ENCODE assay signal across 24 mouse cellular contexts in the genomic region with DNA sequence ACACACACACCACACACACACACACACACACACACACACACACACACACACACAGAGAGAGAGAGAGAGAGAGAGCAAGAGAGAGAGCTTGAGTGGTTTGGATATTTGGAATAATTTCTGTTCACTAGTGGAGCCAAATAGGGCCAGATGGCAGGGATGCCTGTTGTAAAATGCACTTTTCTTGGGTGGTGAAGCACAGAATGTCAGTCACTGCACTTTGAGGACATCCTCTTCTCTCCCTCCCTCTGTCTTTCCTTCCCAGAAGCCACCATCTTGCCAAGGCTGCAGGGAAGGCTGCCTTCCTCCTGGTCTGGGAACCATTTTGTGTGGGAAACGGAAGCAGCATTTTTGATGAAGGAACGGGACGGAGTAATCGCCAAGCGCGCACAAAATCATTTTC. TPM values are rescaled to one million over a fixed set of nuclear protein-coding genes. Genes with fewer than 3 reads are reported as not detected.
DNase-seq lines count a peak whose midpoint lies in the region; ATAC-seq and TF ChIP-seq lines count a peak whose summit lies in the region.
"Had no signal": no experiment of that assay in that cellular context is flagged by ENCODE, and none has a peak within 500 bp of the region (broad histone marks: within the 10 kb centered on the region; RNA-seq: fewer than 3 reads in every experiment).

No protein-coding gene starts in this region.

- TF ChIP-seq CTCF in hindbrain, postnatal 0 days (IDR thresholded peaks at IDR 0.05; ENCODE audit: low read depth) = no peak

- H3K27me3 ChIP-seq in hindbrain, embryonic 15.5 days = peaks cover 16% of the 10 kb centered on the region
- no peaks in the 10 kb centered on the region for H3K27me3 ChIP-seq in hindbrain, embryonic 11.5 days (ENCODE audit: control insufficient read depth, insufficient read depth, low read length)
- peaks cover 38% of the 10 kb centered on the region for H3K27me3 ChIP-seq in neural tube, embryonic 13.5 days
- no peaks in the 10 kb centered on the region for H3K27me3 ChIP-seq in hindbrain, postnatal 0 days (ENCODE audit: insufficient read depth, low read length)

- ATAC-seq in hindbrain, embryonic 15.5 days (ENCODE audit: low FRiP score, low read depth) = no peak
- no peak for ATAC-seq in hindbrain, embryonic 11.5 days (ENCODE audit: low FRiP score)
- ATAC-seq in neural tube, embryonic 13.5 days (ENCODE audit: low read depth) = no peak
- ATAC-seq in hindbrain, postnatal 0 days = no peak
- ATAC-seq in megakaryocyte-erythroid progenitor cell, adult 5-6 weeks (replicated peaks; ENCODE audit: low FRiP score, low TSS enrichment, poor library complexity, severe bottlenecking) = no peak
- ATAC-seq: liver, postnatal 0 days had no signal

- no peaks in the 10 kb centered on the region for H3K36me3 ChIP-seq in hindbrain, embryonic 15.5 days
- H3K36me3 ChIP-seq in hindbrain, embryonic 11.5 days (ENCODE audit: control insufficient read depth, insufficient read depth, low read length) = no peaks in the 10 kb centered on the region
- H3K36me3 ChIP-seq in neural tube, embryonic 13.5 days = no peaks in the 10 kb centered on the region
- no peaks in the 10 kb centered on the region for H3K36me3 ChIP-seq in hindbrain, postnatal 0 days (ENCODE audit: insufficient read depth, low read length)
- H3K36me3 ChIP-seq: embryonic facial prominence, embryonic 15.5 days; heart, embryonic 10.5 days; limb, embryonic 10.5 days had no signal

- H3K4me2 ChIP-seq in hindbrain, embryonic 15.5 days = no peak overlapping the region
- no peak overlapping the region for H3K4me2 ChIP-seq in hindbrain, embryonic 11.5 days (replicated peaks; ENCODE audit: low read depth, low read length)
- H3K4me2 ChIP-seq in neural tube, embryonic 13.5 days = no peak overlapping the region
- no peak overlapping the region for H3K4me2 ChIP-seq in hindbrain, postnatal 0 days (ENCODE audit: low read depth, low read length)
- H3K4me2 ChIP-seq: embryonic facial prominence, embryonic 15.5 days had no signal

- peaks cover 15% of the 10 kb centered on the region for H3K4me1 ChIP-seq in hindbrain, embryonic 15.5 days (replicated peaks)
- no peaks in the 10 kb centered on the region for H3K4me1 ChIP-seq in hindbrain, embryonic 11.5 days (replicated peaks; ENCODE audit: control insufficient read depth, insufficient read depth, low read length)
- H3K4me1 ChIP-seq in neural tube, embryonic 13.5 days (replicated peaks) = peaks cover 26% of the 10 kb centered on the region; the same call in 1 of the 2 replicates
- H3K4me1 ChIP-seq in hindbrain, postnatal 0 days (ENCODE audit: insufficient read depth, low read length) = no peaks in the 10 kb centered on the region
- H3K4me1 ChIP-seq: heart, embryonic 10.5 days had no signal

- no peaks in the 10 kb centered on the region for H3K9me3 ChIP-seq in hindbrain, embryonic 15.5 days
- H3K9me3 ChIP-seq in hindbrain, embryonic 11.5 days (ENCODE audit: control insufficient read depth, low read length) = no peaks in the 10 kb centered on the region
- no peaks in the 10 kb centered on the region for H3K9me3 ChIP-seq in neural tube, embryonic 13.5 days
- no peaks in the 10 kb centered on the region for H3K9me3 ChIP-seq in hindbrain, postnatal 0 days (ENCODE audit: low read length)
- H3K9me3 ChIP-seq: embryonic facial prominence, embryonic 15.5 days; heart, embryonic 10.5 days; limb, embryonic 10.5 days had no signal

- H3K27ac ChIP-seq in hindbrain, embryonic 15.5 days (replicated peaks) = peak overlapping the region; percentile 16; the same call in 1 of the 2 replicates
- H3K27ac ChIP-seq in hindbrain, embryonic 11.5 days (ENCODE audit: low read depth, low read length) = no peak overlapping the region
- peak overlapping the region; percentile 33; the same call in 1 of the 2 replicates for H3K27ac ChIP-seq in neural tube, embryonic 13.5 days (replicated peaks)
- peak overlapping the region; percentile 17; the same call in 1 of the 2 replicates for H3K27ac ChIP-seq in hindbrain, postnatal 0 days
- H3K27ac ChIP-seq: embryonic facial prominence, embryonic 15.5 days; heart, embryonic 10.5 days; left cerebral cortex, adult 2 months; limb, embryonic 10.5 days had no signal

- no peak overlapping the region for H3K9ac ChIP-seq in hindbrain, embryonic 15.5 days
- no peak overlapping the region for H3K9ac ChIP-seq in hindbrain, embryonic 11.5 days (ENCODE audit: low read depth, low read length)
- H3K9ac ChIP-seq in neural tube, embryonic 13.5 days = no peak overlapping the region
- H3K9ac ChIP-seq in hindbrain, postnatal 0 days (replicated peaks; ENCODE audit: low read length) = no peak overlapping the region
- H3K9ac ChIP-seq: embryonic facial prominence, embryonic 15.5 days; liver, postnatal 0 days had no signal

- no peak overlapping the region for H3K4me3 ChIP-seq in hindbrain, embryonic 15.5 days
- no peak overlapping the region for H3K4me3 ChIP-seq in hindbrain, embryonic 11.5 days (ENCODE audit: low read depth, low read length)
- H3K4me3 ChIP-seq in neural tube, embryonic 13.5 days = no peak overlapping the region
- no peak overlapping the region for H3K4me3 ChIP-seq in hindbrain, postnatal 0 days (ENCODE audit: low read length)
- H3K4me3 ChIP-seq: embryonic facial prominence, embryonic 15.5 days; heart, embryonic 10.5 days; left cerebral cortex, adult 2 months; limb, embryonic 10.5 days had no signal

- no peak for DNase-seq in hindbrain, embryonic 11.5 days (ENCODE audit: low spot score)
- no peak for DNase-seq in neural tube, embryonic 10.5 days (ENCODE audit: extremely low spot score, low spot score)
- DNase-seq in hindbrain, postnatal 0 days (ENCODE audit: low spot score) = peak; percentile 18
- no peak for DNase-seq in testis, postnatal 14 days (ENCODE audit: low spot score)
- DNase-seq: adrenal gland, adult 2 months; cerebellum, adult 9-11 months; embryo, embryonic 11 days; kidney, adult 18-20 months; kidney, postnatal 10 days; liver, postnatal 0 days; lung, postnatal 10 days; right cerebral cortex, postnatal 25 days; thymus, adult 18-20 months; thymus, postnatal 4 days had no signal

- 60% methylated on average over 6 of the region's 6 CpGs for WGBS in hindbrain, embryonic 15.5 days
- WGBS in hindbrain, embryonic 11.5 days = 82% methylated on average over 6 of the region's 6 CpGs
- 74% methylated on average over 6 of the region's 6 CpGs for WGBS in neural tube, embryonic 13.5 days
- WGBS in hindbrain, postnatal 0 days = 65% methylated on average over 6 of the region's 6 CpGs

RNA-seq across cellular contexts. Expression of a gene that starts 21.7 kb away (rescaled TPM):
- 1.3 and 1.4 TPM in 2 replicates for polyA plus RNA-seq in hindbrain, embryonic 15.5 days (2015; fragmentation: Nextera tagmentation; extraction: Ambion mirVana)
- 2.1 and 2.3 TPM in 2 replicates for polyA plus RNA-seq in hindbrain, embryonic 11.5 days (2014; fragmentation: Nextera tagmentation; extraction: Ambion mirVana)
- 1.2 and 2.1 TPM in 2 replicates for polyA plus RNA-seq in neural tube, embryonic 13.5 days (2015; fragmentation: Nextera tagmentation; extraction: Ambion mirVana)
- total RNA-seq in hindbrain, postnatal 0 days (2014; rRNA removed) = 1.8 and 1.9 TPM in 2 replicates
- 1.2 and 1.4 TPM in 2 replicates for polyA plus RNA-seq in hindbrain, postnatal 0 days (2015; fragmentation: Nextera tagmentation; extraction: Ambion mirVana)
- not detected in 2 replicates for total RNA-seq in megakaryocyte-erythroid progenitor cell, adult 5-6 weeks (2014; fragmentation: Nextera tagmentation)
- not detected in 2 replicates for total RNA-seq in megakaryocyte-erythroid progenitor cell, adult 5-6 weeks (2017)
- total RNA-seq: megakaryocyte, adult 5-6 weeks; neutrophil, adult 5-6 weeks had no signal

RNA-seq across cellular contexts. Expression of a gene that starts 45.7 kb away (rescaled TPM):
- 50.3 and 51.0 TPM in 2 replicates for polyA plus RNA-seq in hindbrain, embryonic 15.5 days (2015; fragmentation: Nextera tagmentation; extraction: Ambion mirVana)
- polyA plus RNA-seq in hindbrain, embryonic 11.5 days (2014; fragmentation: Nextera tagmentation; extraction: Ambion mirVana) = 53.5 and 56.1 TPM in 2 replicates
- 50.6 and 53.8 TPM in 2 replicates for polyA plus RNA-seq in neural tube, embryonic 13.5 days (2015; fragmentation: Nextera tagmentation; extraction: Ambion mirVana)
- total RNA-seq in hindbrain, postnatal 0 days (2014; rRNA removed) = 39.9 and 45.6 TPM in 2 replicates
- polyA plus RNA-seq in hindbrain, postnatal 0 days (2015; fragmentation: Nextera tagmentation; extraction: Ambion mirVana) = 44.4 and 47.0 TPM in 2 replicates
- 41.2 and 48.6 TPM in 2 replicates for total RNA-seq in megakaryocyte-erythroid progenitor cell, adult 5-6 weeks (2014; fragmentation: Nextera tagmentation)
- total RNA-seq in megakaryocyte-erythroid progenitor cell, adult 5-6 weeks (2017) = 13.7 and 24.8 TPM in 2 replicates

RNA-seq across cellular contexts. Expression of a gene that starts 53.5 kb away (rescaled TPM):
- polyA plus RNA-seq in hindbrain, embryonic 15.5 days (2015; fragmentation: Nextera tagmentation; extraction: Ambion mirVana) = 4.1 and 5.5 TPM in 2 replicates
- 6.8 and 8.0 TPM in 2 replicates for polyA plus RNA-seq in hindbrain, embryonic 11.5 days (2014; fragmentation: Nextera tagmentation; extraction: Ambion mirVana)
- polyA plus RNA-seq in neural tube, embryonic 13.5 days (2015; fragmentation: Nextera tagmentation; extraction: Ambion mirVana) = 6.5 and 7.6 TPM in 2 replicates
- 3.7 and 10.6 TPM in 2 replicates for total RNA-seq in hindbrain, postnatal 0 days (2014; rRNA removed)
- polyA plus RNA-seq in hindbrain, postnatal 0 days (2015; fragmentation: Nextera tagmentation; extraction: Ambion mirVana) = 2.8 and 3.6 TPM in 2 replicates
- total RNA-seq in megakaryocyte-erythroid progenitor cell, adult 5-6 weeks (2014; fragmentation: Nextera tagmentation) = not detected in 2 replicates
- total RNA-seq in megakaryocyte-erythroid progenitor cell, adult 5-6 weeks (2017) = not detected in 2 replicates
- total RNA-seq: liver, adult 2 months; megakaryocyte, adult 5-6 weeks; neutrophil, adult 5-6 weeks had no signal
